Mouse (Mus musculus): ENCODE measurements around the gene Bend5.

GRCm38 (mm10) chr4:111443906-111444615, 29.3 kb downstream of the Bend5 start:
- no peak for TF ChIP-seq CTCF (IDR thresholded peaks at IDR 0.05; ENCODE audit: low read depth)
- no peak for TF ChIP-seq EP300 (IDR thresholded peaks at IDR 0.05; ENCODE audit: low read depth)

Data from heart, postnatal 0 days (tissue).